Mouse (Mus musculus) erythroblast, embryonic 14.5 days (primary cell): ENCODE measurements around the gene Prkag2. TPM values are rescaled to one million over a fixed set of nuclear protein-coding genes. Genes with fewer than 3 reads are reported as not detected.

Source experiments
- H3K27me3 ChIP-seq: 2 replicates; pipeline ENCODE4 v1.6.1; 2012; ENCODE audit warnings: inconsistent platforms; ENCODE audit not compliant: control insufficient read depth
- H3K36me3 ChIP-seq: 2 replicates; pipeline ENCODE4 v1.6.1; 2012; ENCODE audit warnings: mild to moderate bottlenecking, inconsistent platforms; ENCODE audit not compliant: control insufficient read depth
- H3K4me1 ChIP-seq: 2 replicates; pipeline ENCODE4 v1.6.1; 2012; ENCODE audit warnings: inconsistent platforms; ENCODE audit not compliant: control insufficient read depth
- H3K4me3 ChIP-seq: replicated peaks from 2 replicates; pipeline ENCODE3; 2012; ENCODE audit warnings: moderate library complexity, mild to moderate bottlenecking, inconsistent platforms
- H3K9me3 ChIP-seq: 2 replicates; pipeline ENCODE4 v1.6.1; 2012; ENCODE audit warnings: low read length, inconsistent platforms, mixed read lengths; ENCODE audit not compliant: control insufficient read depth
- GATA1 ChIP-seq: IDR thresholded peaks from 2 replicates; pipeline ENCODE4 v1.6.1; 2012; ENCODE audit warnings: low read length, inconsistent platforms, mixed read lengths
- TAL1 ChIP-seq: IDR thresholded peaks from 3 replicates; pipeline ENCODE4 v1.6.1; 2012; ENCODE audit warnings: low read length, inconsistent platforms, mixed read lengths
- polyA plus RNA-seq: library from polyadenylated mRNA; stranded (reverse); fragments of >175 nt; gene quantifications from 2 replicates; pipeline ENCODE4 v1.2.3, GENCODE M21; 2012

Prkag2 gene
- polyA plus RNA-seq, 1 experiment, result 0.07 TPM

DNA sequence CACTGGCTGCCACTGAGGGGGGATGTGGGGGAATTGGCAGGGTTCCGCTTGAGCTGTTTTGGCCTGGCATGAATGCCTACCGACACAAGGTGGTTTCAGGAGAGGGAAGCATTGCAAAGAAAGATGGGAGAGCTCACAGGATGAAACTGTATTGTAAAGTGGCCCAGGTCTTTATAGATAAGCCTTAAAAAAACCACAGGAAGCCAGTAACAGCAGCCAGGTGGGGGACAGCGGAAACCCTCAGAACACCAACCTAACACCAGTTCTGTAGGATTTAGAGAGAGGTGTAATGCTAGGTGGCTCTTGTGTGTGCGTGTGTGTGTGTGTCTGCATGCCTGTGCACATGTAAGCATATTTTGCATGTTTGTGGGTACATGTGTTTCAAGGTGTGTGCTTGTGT lies 101.1 kb downstream of the Prkag2 start:
- TF ChIP-seq GATA1, result no peak
- no peak for TF ChIP-seq TAL1
- H3K4me3 ChIP-seq, result no peak overlapping the region

DNA sequence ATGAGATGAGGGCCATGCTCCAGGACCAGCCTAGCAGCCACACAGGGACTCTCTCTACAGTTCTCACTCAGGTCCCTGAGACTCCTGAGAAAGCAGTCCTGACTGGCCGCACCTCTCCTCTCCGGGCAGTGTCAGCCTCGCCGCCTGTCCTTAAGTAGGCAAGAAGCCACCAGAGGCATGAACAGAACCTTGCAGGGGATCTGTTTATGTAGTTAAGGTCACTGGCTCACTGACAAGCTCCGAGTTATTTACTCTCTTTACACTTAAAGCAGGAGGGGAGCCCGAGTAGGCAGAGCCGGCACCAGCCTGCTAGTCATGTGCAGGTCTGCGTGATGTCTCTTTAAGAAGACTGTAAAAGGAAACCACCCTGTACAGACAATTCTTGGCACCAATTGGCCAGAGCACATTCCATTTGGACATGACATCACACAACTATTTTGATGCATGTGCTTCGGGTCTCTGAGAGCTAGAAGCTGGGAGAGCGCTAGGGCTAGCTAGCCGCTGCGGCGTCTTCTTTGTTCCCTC lies 104.8 kb downstream of the Prkag2 start:
- no peak overlapping the region for H3K4me3 ChIP-seq
- no peak for TF ChIP-seq TAL1
- TF ChIP-seq GATA1, result no peak
- H3K4me1 ChIP-seq, result no peaks in the 10 kb centered on the region
- H3K9me3 ChIP-seq, result no peaks in the 10 kb centered on the region
- H3K27me3 ChIP-seq, result no peaks in the 10 kb centered on the region
- no peaks in the 10 kb centered on the region for H3K36me3 ChIP-seq

More for the DNA sequence above, 101.1 kb downstream of the Prkag2 start:
- Histone ChIP-seq H3K36me3 (no peaks in the 10 kb centered on the region), H3K9me3 (no peaks in the 10 kb centered on the region), H3K4me1 (no peaks in the 10 kb centered on the region), H3K27me3 (no peaks in the 10 kb centered on the region)

DNA sequence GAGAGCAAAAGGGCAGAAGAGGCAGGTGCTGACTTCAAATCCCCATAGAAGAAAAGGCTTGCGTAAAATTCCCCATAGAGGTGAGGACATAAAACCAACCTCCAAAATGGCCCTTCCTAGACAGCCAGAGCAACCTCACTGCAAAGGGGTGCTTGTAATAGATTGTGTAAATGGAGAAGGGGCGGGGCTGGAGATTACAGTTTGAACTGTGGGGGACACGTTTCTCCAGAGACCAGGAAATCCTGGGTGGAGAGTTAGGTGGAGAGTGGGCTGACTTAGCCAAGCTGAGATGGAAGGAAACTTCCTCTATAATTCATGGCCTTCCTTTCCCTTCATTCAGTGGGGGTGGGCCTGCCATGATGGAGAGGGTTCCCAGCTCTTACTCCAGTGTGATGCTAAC lies 107.3 kb downstream of the Prkag2 start:
- H3K9me3 ChIP-seq, result no peaks in the 10 kb centered on the region
- no peaks in the 10 kb centered on the region for H3K4me1 ChIP-seq
- H3K4me3 ChIP-seq, result no peak overlapping the region
- TF ChIP-seq TAL1 (no peak), GATA1 (no peak)
- no peaks in the 10 kb centered on the region for H3K27me3 ChIP-seq
- no peaks in the 10 kb centered on the region for H3K36me3 ChIP-seq

DNA sequence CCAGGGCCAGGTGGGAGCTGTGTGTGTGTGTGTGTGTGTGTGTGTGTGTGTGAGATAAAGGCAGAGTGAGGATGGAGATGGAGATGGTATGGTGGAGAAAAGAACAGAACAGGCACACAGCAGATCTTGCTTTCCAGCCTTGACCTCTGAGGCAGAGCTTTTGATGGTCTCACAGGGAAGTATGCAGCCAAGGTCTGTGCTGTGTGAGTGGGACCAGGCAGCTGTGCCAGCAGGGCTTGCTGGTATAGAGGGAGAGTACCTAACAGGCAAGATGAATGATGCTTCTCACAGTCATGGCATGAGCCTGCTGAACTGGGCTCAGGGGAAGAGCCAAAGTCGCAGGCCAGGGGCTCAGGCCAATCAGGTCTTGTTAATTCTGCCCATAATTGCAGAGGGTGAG lies 108.9 kb downstream of the Prkag2 start:
- Histone ChIP-seq H3K27me3 (no peaks in the 10 kb centered on the region), H3K9me3 (no peaks in the 10 kb centered on the region), H3K4me1 (no peaks in the 10 kb centered on the region), H3K36me3 (no peaks in the 10 kb centered on the region), H3K4me3 (no peak overlapping the region)
- TF ChIP-seq GATA1 (no peak), TAL1 (no peak)

DNA sequence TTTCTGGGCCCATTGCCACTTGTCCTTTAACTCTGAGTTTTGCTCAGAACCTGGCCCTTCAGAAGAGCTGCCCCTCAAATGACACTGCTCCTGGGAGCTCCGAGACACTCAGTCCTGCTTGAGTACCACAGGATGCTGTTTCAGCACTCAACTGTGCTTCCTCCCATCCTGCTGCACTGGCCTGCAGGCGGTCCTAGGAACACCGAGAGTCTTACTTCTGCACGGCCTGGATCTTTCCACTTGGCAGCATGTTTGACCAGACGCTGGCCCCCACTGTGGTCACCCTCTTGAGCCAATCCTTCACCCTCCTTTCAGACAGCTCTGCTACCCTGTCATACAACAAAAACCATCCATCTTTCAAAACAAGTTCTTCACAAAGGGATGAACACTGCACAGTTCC lies 110.0 kb downstream of the Prkag2 start:
- H3K4me1 ChIP-seq, result no peaks in the 10 kb centered on the region
- H3K9me3 ChIP-seq, result no peaks in the 10 kb centered on the region
- TF ChIP-seq TAL1 (no peak), GATA1 (no peak)

DNA sequence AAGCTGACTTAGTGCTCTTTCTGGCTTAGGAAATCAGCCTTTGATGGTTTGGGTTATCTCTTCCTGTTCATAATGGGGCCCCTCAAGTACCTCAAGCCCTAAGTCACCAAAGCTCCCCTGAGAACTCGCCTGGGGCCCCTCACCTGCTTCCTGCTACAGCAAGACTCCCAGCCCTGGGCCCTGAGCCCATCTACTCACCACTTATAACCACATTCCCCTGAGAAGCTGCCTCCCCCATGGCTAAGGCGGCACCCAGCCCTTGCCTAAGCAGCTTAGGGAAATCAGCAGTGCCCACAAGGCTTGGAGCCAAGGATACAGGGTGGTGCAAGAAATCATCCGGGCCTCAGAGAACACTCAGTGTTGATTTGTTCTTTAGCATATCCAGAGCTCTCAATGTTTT lies 110.8 kb downstream of the Prkag2 start:
- H3K4me1 ChIP-seq, result no peaks in the 10 kb centered on the region
- no peak for TF ChIP-seq TAL1

More for the DNA sequence above, 110.0 kb downstream of the Prkag2 start:
- H3K36me3 ChIP-seq, result no peaks in the 10 kb centered on the region
- no peaks in the 10 kb centered on the region for H3K27me3 ChIP-seq
- H3K4me3 ChIP-seq, result no peak overlapping the region

DNA sequence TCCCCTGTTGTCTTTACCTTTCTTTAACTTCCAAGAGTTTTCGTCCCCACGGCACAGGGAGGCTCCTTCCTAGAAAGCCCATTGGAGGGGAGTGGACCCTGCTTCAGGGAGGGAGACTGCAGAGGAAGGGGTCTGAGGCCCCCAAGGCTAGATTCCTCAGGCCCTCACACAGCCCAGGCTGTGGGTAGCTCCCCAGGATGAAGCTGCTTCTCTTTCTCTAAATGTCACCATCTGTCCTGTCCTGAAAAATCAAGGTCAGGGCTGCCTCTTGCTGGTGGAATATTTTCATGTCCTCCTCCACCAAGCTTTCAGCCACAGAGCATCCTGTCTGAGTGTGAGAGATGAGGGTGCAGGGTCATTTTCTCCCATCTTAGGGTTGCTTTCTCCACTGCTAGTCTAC lies 113.5 kb downstream of the Prkag2 start:
- Histone ChIP-seq H3K4me3 (no peak overlapping the region), H3K36me3 (no peaks in the 10 kb centered on the region), H3K9me3 (no peaks in the 10 kb centered on the region), H3K4me1 (no peaks in the 10 kb centered on the region), H3K27me3 (no peaks in the 10 kb centered on the region)
- TF ChIP-seq TAL1 (no peak), GATA1 (no peak)

More for the DNA sequence above, 110.8 kb downstream of the Prkag2 start:
- no peak overlapping the region for H3K4me3 ChIP-seq
- no peaks in the 10 kb centered on the region for H3K27me3 ChIP-seq
- no peaks in the 10 kb centered on the region for H3K9me3 ChIP-seq
- no peaks in the 10 kb centered on the region for H3K36me3 ChIP-seq

DNA sequence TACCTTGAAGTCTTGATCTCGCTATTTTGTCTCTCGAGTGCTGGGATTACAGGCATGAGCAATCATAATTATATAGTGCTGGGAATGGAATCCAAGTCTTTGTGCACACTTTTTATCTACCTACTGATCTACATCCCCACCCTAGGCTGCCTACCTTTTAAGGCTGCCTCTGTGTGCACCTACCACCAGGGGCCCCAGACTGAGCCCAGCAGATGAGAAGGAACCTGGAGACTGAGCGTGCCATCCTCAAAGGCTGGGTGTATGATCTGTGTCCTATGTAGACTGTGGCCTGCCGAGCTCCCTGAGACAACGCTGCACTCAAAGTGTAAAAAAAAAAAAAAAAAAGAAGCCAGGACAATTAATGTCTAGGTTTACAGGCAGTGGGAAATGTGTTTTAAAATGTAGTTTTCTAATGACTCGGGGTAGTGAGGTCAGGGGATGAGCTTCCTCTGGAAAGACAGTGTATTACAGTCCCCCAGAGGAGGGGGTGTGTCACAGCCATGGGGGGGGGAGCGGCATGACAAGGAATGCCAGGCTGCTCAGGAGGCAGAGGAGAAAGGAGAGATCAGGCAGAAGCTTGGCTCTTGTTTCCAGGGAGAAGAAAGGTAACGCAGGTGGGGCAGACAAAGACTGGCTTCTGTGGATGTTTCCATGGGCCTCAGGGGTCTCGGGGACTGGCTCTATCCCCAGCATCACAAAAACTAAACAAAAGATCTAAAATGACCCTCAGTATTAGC lies 114.1 kb downstream of the Prkag2 start:
- TF ChIP-seq TAL1 (no peak), GATA1 (no peak)
- H3K4me3 ChIP-seq, result no peak overlapping the region
- H3K27me3 ChIP-seq, result peaks cover 3% of the 10 kb centered on the region; the same call in 1 of the 2 replicates
- no peaks in the 10 kb centered on the region for H3K9me3 ChIP-seq
- H3K4me1 ChIP-seq, result no peaks in the 10 kb centered on the region
- no peaks in the 10 kb centered on the region for H3K36me3 ChIP-seq

DNA sequence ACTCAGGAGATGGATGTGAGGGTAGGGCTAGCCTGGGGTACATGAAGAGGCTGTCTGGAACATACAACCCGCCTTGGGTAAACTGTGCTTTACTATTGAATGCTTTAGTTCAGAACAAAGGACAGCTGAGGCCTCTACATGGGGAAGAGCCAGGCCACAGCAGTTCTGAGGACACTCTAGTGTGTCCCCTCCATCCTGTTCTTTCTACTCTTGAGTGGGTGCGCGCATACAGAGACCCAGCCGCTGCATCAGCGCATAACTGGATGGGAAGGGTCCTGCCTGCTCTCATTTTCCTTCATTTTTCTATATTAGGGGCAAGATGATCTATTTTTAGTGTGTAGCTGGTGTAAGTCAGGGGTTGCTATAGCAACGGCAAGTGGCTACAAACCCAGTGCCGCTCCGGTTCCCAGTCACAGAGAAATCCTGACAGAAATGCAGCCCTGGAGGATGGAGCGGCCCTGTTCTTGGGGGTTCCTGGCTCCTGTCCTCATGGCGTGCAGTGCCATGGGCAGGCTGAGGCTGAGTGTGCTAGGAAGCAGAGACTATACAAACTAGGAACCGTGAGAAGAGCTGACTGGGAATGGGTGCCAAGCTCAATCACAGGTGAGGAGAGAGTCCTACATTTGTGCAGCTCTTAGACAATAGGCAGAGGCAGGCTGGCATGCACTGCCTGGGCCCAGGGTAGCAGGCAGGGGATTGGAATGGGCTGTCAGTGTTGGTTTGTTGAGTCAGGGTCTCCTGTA lies 114.8 kb downstream of the Prkag2 start:
- no peaks in the 10 kb centered on the region for H3K36me3 ChIP-seq
- no peak overlapping the region for H3K4me3 ChIP-seq
- no peak for TF ChIP-seq TAL1
- no peak for TF ChIP-seq GATA1
- H3K9me3 ChIP-seq, result no peaks in the 10 kb centered on the region
- H3K27me3 ChIP-seq, result peaks cover 3% of the 10 kb centered on the region; the same call in 1 of the 2 replicates
- peaks cover under 1% of the 10 kb centered on the region for H3K4me1 ChIP-seq
